Mouse (Mus musculus) spleen, adult 2 months (tissue): ENCODE data around the gene Aven.

Experiments used
- CTCF ChIP-seq: fragments of 200-500 bp; IDR thresholded peaks from 2 replicates; pipeline ENCODE4 v1.5.1; 2011; ENCODE audit warnings: mild to moderate bottlenecking, inconsistent platforms; ENCODE audit not compliant: insufficient read depth, insufficient read length, insufficient replicate concordance; ENCODE audit errors: extremely low read depth
- POLR2A ChIP-seq: fragments of 200-500 bp; IDR thresholded peaks from 2 replicates; pipeline ENCODE4 v1.6.1; 2011; ENCODE audit warnings: low read depth, low read length, inconsistent platforms

GRCm38 (mm10) chr2:112481564-112481963, 11.2 kb upstream of the Aven start:
- TF ChIP-seq CTCF (no peak), POLR2A (no peak)
